Mouse (Mus musculus): ENCODE results near the gene Akt2. TPM values are rescaled to one million over a fixed set of nuclear protein-coding genes. Genes with fewer than 3 reads are reported as not detected.

Akt2 gene
- total and polyA plus RNA-seq, 3 experiments = 73.5 to 127 TPM; not detected in 1

GRCm38 (mm10) chr7:27658712-27659663 lies 67.6 kb downstream of the Akt2 start:
- H3K4me3 ChIP-seq (ENCODE audit: control insufficient read depth in 1 of 2, insufficient read depth in 1 of 2, low read depth in 2 of 2, low read length in 2 of 2) = no peak overlapping the region
- no peak overlapping the region for H3K27ac ChIP-seq (ENCODE audit: control insufficient read depth, low read depth, low read length)
- DNase-seq (ENCODE audit: low read depth, low spot score) = peak; percentile 26
- H3K79me2 ChIP-seq (ENCODE audit: control insufficient read depth, insufficient read depth, low read length, poor library complexity) = no peaks in the 10 kb centered on the region
- no peaks in the 10 kb centered on the region for H3K4me1 ChIP-seq (ENCODE audit: control insufficient read depth in 1 of 2, insufficient read depth in 2 of 2, low read length in 2 of 2)
- H3K9ac ChIP-seq (ENCODE audit: control insufficient read depth, low read depth, low read length, poor library complexity, severe bottlenecking) = no peak overlapping the region
- no peak for TF ChIP-seq HCFC1 (IDR thresholded peaks at IDR 0.05; ENCODE audit: low read depth, low read length)
- TF ChIP-seq TCF12 (IDR thresholded peaks at IDR 0.05; ENCODE audit: low read depth, low read length) = no peak
- no peak for TF ChIP-seq ETS1 (IDR thresholded peaks at IDR 0.05; ENCODE audit: low read depth, low read length)
- TF ChIP-seq ZKSCAN1 (IDR thresholded peaks at IDR 0.05; ENCODE audit: low read depth, low read length) = no peak
- TF ChIP-seq TAL1 (IDR thresholded peaks at IDR 0.05; ENCODE audit: low read length) = no peak
- no peak for TF ChIP-seq CHD2 (IDR thresholded peaks at IDR 0.05; ENCODE audit: low read length)
- no peak for TF ChIP-seq MEF2A (IDR thresholded peaks at IDR 0.05; ENCODE audit: extremely low read depth, insufficient replicate concordance, low read depth, low read length, poor library complexity, severe bottlenecking)
- TF ChIP-seq JUND (IDR thresholded peaks at IDR 0.05; ENCODE audit: low read depth, low read length) = no peak
- TF ChIP-seq NRF1 (IDR thresholded peaks at IDR 0.05; ENCODE audit: insufficient read depth, low read depth, low read length, poor library complexity, severe bottlenecking) = no peak
- no peak for TF ChIP-seq GABPA (IDR thresholded peaks at IDR 0.05; ENCODE audit: low read depth, low read length)
- H3K36me3 ChIP-seq (ENCODE audit: control insufficient read depth in 1 of 2, insufficient read depth in 2 of 2, low read length in 2 of 2) = no peaks in the 10 kb centered on the region
- no peaks in the 10 kb centered on the region for H3K9me3 ChIP-seq (replicated peaks; ENCODE audit: insufficient read depth, low read length)
- no peaks in the 10 kb centered on the region for H3K27me3 ChIP-seq (ENCODE audit: control insufficient read depth in 1 of 2, insufficient read depth in 2 of 2, low read length in 2 of 2)

DNA sequence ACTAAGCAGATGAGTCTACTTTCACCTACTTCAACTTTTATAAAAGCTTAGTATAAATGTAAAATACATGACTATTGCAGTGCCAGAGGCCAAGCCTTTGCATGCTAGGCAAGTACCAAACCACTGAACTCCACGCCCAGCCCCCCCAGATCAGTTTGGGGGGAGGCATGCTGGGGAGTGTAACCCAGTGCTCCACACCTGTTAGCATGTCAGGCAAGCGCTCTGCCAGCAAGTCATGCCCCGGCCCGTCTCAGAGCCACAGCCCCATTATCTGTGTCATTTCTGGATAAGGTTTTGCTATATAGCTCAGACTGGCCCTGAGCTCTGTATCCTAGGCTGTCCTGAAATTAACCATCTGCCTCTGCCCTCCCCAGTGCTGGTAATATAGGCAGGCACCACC lies 70.7 kb downstream of the Akt2 start:
- DNase-seq (ENCODE audit: low read depth, low spot score) = no peak
- H3K4me1 ChIP-seq (ENCODE audit: control insufficient read depth in 1 of 2, insufficient read depth in 2 of 2, low read length in 2 of 2) = no peaks in the 10 kb centered on the region
- no peak overlapping the region for H3K27ac ChIP-seq (ENCODE audit: control insufficient read depth, low read depth, low read length)
- TF ChIP-seq MXI1 (IDR thresholded peaks at IDR 0.05; ENCODE audit: low read depth, low read length) = no peak
- TF ChIP-seq SIN3A (IDR thresholded peaks at IDR 0.05; ENCODE audit: low read length) = no peak
- no peak for TF ChIP-seq RAD21 (IDR thresholded peaks at IDR 0.05; ENCODE audit: low read depth, low read length)
- TF ChIP-seq SMC3 (IDR thresholded peaks at IDR 0.05; ENCODE audit: low read depth, low read length) = no peak
- no peak for TF ChIP-seq HCFC1 (IDR thresholded peaks at IDR 0.05; ENCODE audit: low read depth, low read length)
- no peak for TF ChIP-seq ELF1 (IDR thresholded peaks at IDR 0.05; ENCODE audit: low read depth, low read length)
- TF ChIP-seq KAT2A (conservative IDR thresholded peaks at IDR 0.05; ENCODE audit: low read depth, low read length) = no peak
- TF ChIP-seq MYC (IDR thresholded peaks at IDR 0.05; ENCODE audit: low read depth, low read length) = no peak
- TF ChIP-seq MYB (IDR thresholded peaks at IDR 0.05; ENCODE audit: low read depth, low read length) = no peak
- no peaks in the 10 kb centered on the region for H3K9me3 ChIP-seq (replicated peaks; ENCODE audit: insufficient read depth, low read length)
- no peaks in the 10 kb centered on the region for H3K36me3 ChIP-seq (ENCODE audit: control insufficient read depth in 1 of 2, insufficient read depth in 2 of 2, low read length in 2 of 2)
- H3K27me3 ChIP-seq (ENCODE audit: control insufficient read depth in 1 of 2, insufficient read depth in 2 of 2, low read length in 2 of 2) = no peaks in the 10 kb centered on the region
- no peak overlapping the region for H3K4me3 ChIP-seq (ENCODE audit: control insufficient read depth in 1 of 2, insufficient read depth in 1 of 2, low read depth in 2 of 2, low read length in 2 of 2)
- H3K79me2 ChIP-seq (ENCODE audit: control insufficient read depth, insufficient read depth, low read length, poor library complexity) = no peaks in the 10 kb centered on the region
- no peak overlapping the region for H3K9ac ChIP-seq (ENCODE audit: control insufficient read depth, low read depth, low read length, poor library complexity, severe bottlenecking)
